Mouse (Mus musculus) limb, embryonic 11.5 days (tissue): ENCODE data around the gene Zfp738. TPM values are rescaled to one million over a fixed set of nuclear protein-coding genes. Genes with fewer than 3 reads are reported as not detected.
A peak's percentile ranks its signal among the peaks of the same experiment; 100 is the strongest.
"Not testable (repeated sequence)": the region's sequence is repeated elsewhere in the genome, so short reads cannot be mapped to it uniquely, and the experiment has no call there.

Experiments
- ATAC-seq: fragments of 200-750 bp; cut with Nextera tagmentation; 2 replicates; pipeline ENCODE4 v1.8.0; 2017; ENCODE audit warnings: low read depth; ENCODE audit not compliant: insufficient number of reproducible peaks, low FRiP score, low TSS enrichment
- DNase-seq: peaks from one replicate; pipeline ENCODE4 v3.0.0-alpha.2; 2015; ENCODE audit warnings: low spot score
- H3K27ac ChIP-seq: fragments of 300-500 bp; sonication (generic); replicated peaks from 2 replicates; pipeline ENCODE4 v1.5.1; 2014; ENCODE audit warnings: low read depth, mild to moderate bottlenecking, low read length
- H3K27me3 ChIP-seq: fragments of 300-500 bp; sonication (generic); 2 replicates; pipeline ENCODE4 v1.6.1; 2014; ENCODE audit warnings: mild to moderate bottlenecking, low read length, mixed read lengths; ENCODE audit not compliant: control insufficient read depth, insufficient read depth
- H3K36me3 ChIP-seq: fragments of 300-500 bp; sonication (generic); 2 replicates; pipeline ENCODE4 v1.6.1; 2014; ENCODE audit warnings: mild to moderate bottlenecking, low read length, moderate library complexity, mixed read lengths; ENCODE audit not compliant: control insufficient read depth, insufficient read depth
- H3K4me1 ChIP-seq: fragments of 300-500 bp; sonication (generic); 2 replicates; pipeline ENCODE4 v1.6.1; 2014; ENCODE audit warnings: low read length, mixed read lengths; ENCODE audit not compliant: control insufficient read depth, insufficient read depth
- H3K4me2 ChIP-seq: fragments of 300-500 bp; sonication (generic); 2 replicates; pipeline ENCODE4 v1.6.1; 2014; ENCODE audit warnings: low read depth, mild to moderate bottlenecking, moderate library complexity; ENCODE audit not compliant: severe bottlenecking
- H3K4me3 ChIP-seq: fragments of 300-500 bp; sonication (generic); 2 replicates; pipeline ENCODE4 v1.5.1; 2014; ENCODE audit warnings: low read depth, low read length
- H3K9ac ChIP-seq: fragments of 300-500 bp; sonication (generic); 2 replicates; pipeline ENCODE4 v1.6.1; 2014; ENCODE audit warnings: mild to moderate bottlenecking, low read length
- H3K9me3 ChIP-seq: fragments of 300-500 bp; sonication (generic); 2 replicates; pipeline ENCODE4 v1.6.1; 2016; ENCODE audit warnings: low read length; ENCODE audit not compliant: control insufficient read depth
- WGBS: fragments of 180-500 bp; shearing (Covaris S2); extraction: QIAGEN DNeasy Blood & Tissue Kit; methylation state at CpG from one replicate; pipeline ENCODE4 v1.1.7; 2014; 5-methylcytosine and 5-hydroxymethylcytosine counted together
- polyA plus RNA-seq: library from polyadenylated mRNA; unstranded; fragments of >200 nt; fragmentation: Nextera tagmentation; extraction: Ambion mirVana; gene quantifications from 2 replicates; pipeline ENCODE4 v1.2.1, GENCODE M21; 2014

Gene Zfp738
- polyA plus RNA-seq, 1 experiment from 2014 or later = 14.2 TPM

DNA sequence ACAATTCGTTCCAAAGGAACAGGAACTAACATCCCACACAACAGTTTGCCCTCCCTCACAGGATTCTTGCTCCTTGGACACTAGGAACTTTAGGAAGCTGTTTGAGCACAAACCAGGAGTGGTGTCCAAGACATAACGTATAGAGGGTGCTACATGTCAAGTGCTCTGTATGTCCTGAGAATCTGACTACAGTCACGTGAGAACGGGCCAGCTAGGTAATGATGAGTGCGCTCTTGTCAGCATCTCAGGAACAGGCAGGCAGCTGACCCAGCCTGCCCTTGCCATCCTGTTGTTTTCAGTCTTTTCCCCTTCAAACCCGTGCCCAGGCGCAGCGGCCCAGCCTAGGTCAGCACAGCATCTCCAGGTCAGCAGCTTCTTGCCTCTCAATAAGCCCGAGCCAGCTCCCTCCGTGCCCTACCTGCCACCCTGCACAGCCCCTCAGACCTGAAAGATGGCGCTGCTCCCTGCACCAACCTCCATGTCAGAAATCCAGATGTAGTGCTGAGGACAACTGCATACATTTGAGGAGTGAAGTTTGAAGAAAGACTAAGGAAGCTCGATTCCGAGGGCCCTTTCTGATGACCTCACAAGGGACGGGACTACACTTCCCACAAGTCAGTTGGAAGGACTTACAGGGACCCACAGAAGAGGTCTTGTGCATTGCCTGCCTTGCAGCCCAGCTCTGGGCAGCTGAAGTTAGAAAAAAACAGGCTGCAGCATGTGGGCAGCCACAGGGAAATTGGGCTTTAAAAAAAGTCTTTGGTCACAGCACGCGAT lies 3.7 kb downstream of the Zfp738 start:
- H3K9me3 ChIP-seq, H3K27ac ChIP-seq, H3K27me3 ChIP-seq, H3K36me3 ChIP-seq, H3K4me1 ChIP-seq: not testable (repeated sequence)
- peak overlapping the region; percentile 72 for H3K9ac ChIP-seq
- peak; percentile 82 for DNase-seq
- peak overlapping the region; percentile 67 for H3K4me3 ChIP-seq
- WGBS = 14% methylated on average over 16 of the region's 16 CpGs
- peak; percentile 100 for ATAC-seq
- peak overlapping the region; percentile 58 for H3K4me2 ChIP-seq

DNA sequence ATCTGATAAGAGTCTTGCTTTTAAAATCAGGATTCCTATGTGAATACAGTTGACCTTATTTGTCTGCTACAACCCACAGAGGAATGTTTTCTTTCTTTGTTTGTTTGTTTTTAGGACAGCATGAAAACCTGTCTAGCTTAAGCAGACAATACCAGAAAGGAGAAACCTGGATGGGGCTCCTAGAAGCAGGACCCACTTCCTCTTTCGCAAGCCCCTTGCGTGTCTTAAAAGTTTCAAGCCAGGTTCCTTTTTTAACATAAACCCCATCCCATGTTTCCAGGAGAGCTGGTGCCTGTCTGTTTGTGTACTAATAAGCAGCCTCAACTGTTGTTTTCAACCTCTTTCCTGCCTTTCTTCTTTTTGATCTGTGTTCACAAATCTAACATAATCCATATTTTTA lies 12.0 kb downstream of the Zfp738 start:
- H3K4me3 ChIP-seq = no peak overlapping the region
- H3K36me3 ChIP-seq = no peaks in the 10 kb centered on the region
- 92% methylated on average over 2 of the region's 2 CpGs for WGBS
- H3K9me3 ChIP-seq = no peaks in the 10 kb centered on the region
- H3K4me2 ChIP-seq = no peak overlapping the region
- no peak overlapping the region for H3K9ac ChIP-seq
- ATAC-seq (no peak), DNase-seq (no peak)
- no peaks in the 10 kb centered on the region for H3K4me1 ChIP-seq
- no peak overlapping the region for H3K27ac ChIP-seq
- H3K27me3 ChIP-seq = no peaks in the 10 kb centered on the region

DNA sequence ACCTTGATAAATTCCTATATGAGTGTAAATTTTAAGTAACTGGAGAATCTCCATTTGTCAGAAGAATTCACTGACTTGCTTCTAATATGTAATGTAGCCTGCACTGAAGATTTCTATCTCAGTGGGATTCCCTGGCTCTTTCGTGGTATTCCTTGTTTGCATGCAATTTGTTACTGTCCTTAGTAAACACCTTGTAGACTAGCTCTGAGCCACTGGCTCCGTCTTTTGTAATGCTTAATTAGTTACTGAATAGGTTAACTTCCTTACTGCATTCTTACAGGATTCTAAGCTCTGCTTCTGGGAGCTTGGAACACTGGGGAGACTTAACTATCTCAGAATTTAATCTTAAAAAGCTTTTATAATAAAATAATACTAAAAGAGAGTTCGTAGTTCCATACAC lies 34.4 kb downstream of the Zfp738 start:
- no peak overlapping the region for H3K9ac ChIP-seq
- H3K4me3 ChIP-seq = no peak overlapping the region
- no peak overlapping the region for H3K4me2 ChIP-seq
- DNase-seq = no peak
- ATAC-seq = no peak
- no peaks in the 10 kb centered on the region for H3K36me3 ChIP-seq
- no peak overlapping the region for H3K27ac ChIP-seq
- H3K9me3 ChIP-seq = no peaks in the 10 kb centered on the region
- H3K4me1 ChIP-seq = no peaks in the 10 kb centered on the region
- H3K27me3 ChIP-seq = no peaks in the 10 kb centered on the region
- WGBS = 58% methylated on average over 3 of the region's 3 CpGs

DNA sequence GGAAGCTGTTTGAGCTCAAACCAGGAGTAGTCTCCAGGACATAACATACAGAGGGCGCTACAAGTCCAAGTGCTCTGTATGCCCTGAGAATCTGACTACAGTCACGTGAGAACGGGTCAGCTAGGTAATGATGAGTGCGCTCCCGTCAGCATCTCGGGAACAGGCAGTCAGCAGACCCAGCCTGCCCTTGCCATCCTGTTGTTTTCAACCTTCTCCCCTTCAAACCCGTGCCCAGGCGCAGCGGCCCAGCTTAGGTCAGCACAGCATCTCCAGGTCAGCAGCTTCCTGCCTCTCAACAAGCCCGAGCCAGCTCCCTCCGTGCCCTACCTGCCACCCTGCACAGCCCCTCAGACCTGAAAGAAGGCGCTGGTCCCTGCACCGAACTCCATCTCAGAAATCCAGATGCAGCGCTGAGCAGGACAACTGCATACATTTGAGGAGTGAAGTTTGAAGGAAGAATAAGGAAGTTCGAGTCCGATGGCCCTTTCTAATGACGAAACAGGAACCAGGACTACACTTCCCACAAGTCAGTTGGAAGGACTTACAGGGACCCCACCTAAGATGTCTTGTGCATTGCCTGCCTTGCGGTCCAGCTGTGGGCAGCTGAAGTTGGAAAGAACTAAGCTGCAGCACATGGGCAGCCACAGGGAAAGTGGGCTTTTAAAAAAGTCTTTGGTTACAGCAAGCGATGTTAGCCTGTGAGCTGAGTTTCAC lies 49.4 kb downstream of the Zfp738 start, which contains the start of the genes Gm49345 and Zfp729a:
Gene Gm49345, minus strand, starts transcription at position 476 of the 714 bp plus-strand sequence.
Gene Zfp729a, minus strand, starts transcription at position 498 of the 714 bp plus-strand sequence.
- no peaks in the 10 kb centered on the region for H3K9me3 ChIP-seq
- no peaks in the 10 kb centered on the region for H3K36me3 ChIP-seq
- H3K4me3 ChIP-seq = peak within 1 kb of the TSS; percentile 77
- H3K4me1 ChIP-seq = no peaks in the 10 kb centered on the region
- DNase-seq (peak; percentile 81), ATAC-seq (peak; percentile 98)
- WGBS = under 1% methylated on average over 19 of the region's 19 CpGs
- peak within 1 kb of the TSS; percentile 81 for H3K9ac ChIP-seq
- H3K27me3 ChIP-seq = no peaks in the 10 kb centered on the region
- H3K27ac ChIP-seq = no peak within 1 kb of the TSS
- peak within 1 kb of the TSS; percentile 45 for H3K4me2 ChIP-seq

DNA sequence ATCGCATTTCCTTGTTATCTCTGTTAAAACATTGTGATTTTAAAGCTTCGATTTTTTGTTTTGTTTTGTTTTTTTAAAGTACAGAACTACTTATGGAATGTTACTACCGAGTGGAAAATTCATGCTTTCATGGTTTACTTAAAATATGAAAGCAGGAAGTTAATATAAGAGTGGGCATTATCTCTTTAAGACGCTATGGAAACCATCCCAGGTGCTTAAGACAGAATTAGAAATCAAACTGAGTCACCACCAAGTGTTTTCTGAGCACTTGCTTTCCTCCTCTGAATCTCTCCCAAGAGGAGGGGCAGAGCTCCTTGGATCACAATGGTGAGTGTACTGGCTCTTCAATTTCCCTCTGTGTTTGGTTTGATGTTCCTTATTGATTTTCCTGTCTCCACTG lies 76.8 kb downstream of the Zfp738 start:
- Histone ChIP-seq H3K27ac (no peak overlapping the region), H3K36me3 (no peaks in the 10 kb centered on the region), H3K4me1 (no peaks in the 10 kb centered on the region), H3K9me3 (no peaks in the 10 kb centered on the region), H3K4me3 (no peak overlapping the region; the same call in 1 of the 2 replicates), H3K4me2 (no peak overlapping the region), H3K9ac (no peak overlapping the region), H3K27me3 (no peaks in the 10 kb centered on the region)
- no peak for ATAC-seq
- WGBS = 90% methylated on average over 4 of the region's 4 CpGs
- no peak for DNase-seq

DNA sequence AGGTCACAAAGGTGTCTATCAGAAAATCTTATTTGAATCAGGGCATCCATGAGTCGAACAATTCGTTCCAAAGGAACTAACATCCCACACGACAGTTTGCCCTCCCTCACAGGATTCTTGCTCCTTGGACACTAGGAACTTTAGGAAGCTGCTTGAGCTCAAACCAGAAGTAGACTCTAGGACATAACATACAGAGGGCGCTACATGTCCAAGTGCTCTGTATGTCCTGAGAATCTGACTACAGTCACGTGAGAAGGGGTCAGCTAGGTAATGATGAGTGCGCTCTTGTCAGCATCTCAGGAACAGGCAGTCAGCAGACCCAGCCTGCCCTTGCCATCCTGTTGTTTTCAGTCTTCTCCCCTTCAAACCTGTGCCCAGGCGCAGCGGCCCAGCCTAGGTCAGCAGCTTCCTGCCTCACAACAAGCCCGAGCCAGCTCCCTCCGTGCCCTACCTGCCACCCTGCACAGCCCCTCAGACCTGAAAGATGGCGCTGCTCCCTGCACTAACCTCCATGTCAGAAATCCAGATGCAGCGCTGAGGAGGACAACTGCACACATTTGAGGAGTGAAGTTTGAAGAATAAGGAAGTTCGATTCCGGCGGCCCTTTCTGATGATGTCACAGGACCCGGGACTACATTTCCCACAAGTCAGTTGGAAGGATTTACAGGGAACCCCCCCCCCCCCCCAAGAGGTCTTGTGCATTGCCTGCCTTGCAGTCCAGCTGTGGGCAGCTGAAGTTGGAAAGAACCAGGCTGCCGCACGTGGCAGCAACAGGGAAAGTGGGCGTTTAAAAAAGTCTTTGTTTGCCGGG lies 77.6 kb downstream of the Zfp738 start, which contains the start of gene Zfp729b:
Gene Zfp729b, minus strand, starts transcription at position 642 of the 811 bp plus-strand sequence.
- H3K4me1 ChIP-seq = no peaks in the 10 kb centered on the region
- peak; percentile 90 for DNase-seq
- no peaks in the 10 kb centered on the region for H3K36me3 ChIP-seq
- ATAC-seq = peak; percentile 97
- peak within 1 kb of the TSS; percentile 47 for H3K4me2 ChIP-seq
- no peaks in the 10 kb centered on the region for H3K9me3 ChIP-seq
- H3K9ac ChIP-seq = peak within 1 kb of the TSS; percentile 72
- H3K4me3 ChIP-seq = peak within 1 kb of the TSS; percentile 65
- H3K27me3 ChIP-seq = no peaks in the 10 kb centered on the region
- no peak within 1 kb of the TSS; the same call in 1 of the 2 replicates for H3K27ac ChIP-seq
- WGBS = 5% methylated on average over 20 of the region's 20 CpGs
